Mouse (Mus musculus): Measurements from ENCODE around the gene Tlk1. TPM values are rescaled to one million over a fixed set of nuclear protein-coding genes. Genes with fewer than 3 reads are reported as not detected.
"Not testable (repeated sequence)": the region's sequence is repeated elsewhere in the genome, so short reads cannot be mapped to it uniquely, and the experiment has no call there.

The Tlk1 gene
- total RNA-seq, 2 experiments from 2014 or later: 28.9 to 33.9 TPM

GRCm38 (mm10) chr2:70835641-70836305, 10.2 kb upstream of the Tlk1 start:
- intact Hi-C loops (cut with DNase I): no loop called here
- no peak for DNase-seq

GRCm38 (mm10) chr2:70835209-70835608, 9.7 kb upstream of the Tlk1 start:
- intact Hi-C loops (cut with DNase I): no loop called here
- no peak for DNase-seq

GRCm38 (mm10) chr2:70833261-70833660, 7.7 kb upstream of the Tlk1 start:
- intact Hi-C loops (cut with DNase I): no loop called here

GRCm38 (mm10) chr2:70831709-70832350, 6.3 kb upstream of the Tlk1 start:
- intact Hi-C loops (cut with DNase I): no loop called here
- no peak for DNase-seq

More at GRCm38 (mm10) chr2:70833261-70833660, 7.7 kb upstream of the Tlk1 start:
- DNase-seq: no peak

GRCm38 (mm10) chr2:70830683-70831082, 5.2 kb upstream of the Tlk1 start:
- intact Hi-C loops (cut with DNase I): no loop called here
- DNase-seq: no peak

- intact Hi-C loops (cut with DNase I): loop anchor here (5.0 kb wide), 2 partner anchors 128 to 207 kb away; no protein-coding TSS in a partner anchor
- DNase-seq: no peak
Measured at GRCm38 (mm10) chr2:70829946-70830610, 4.5 kb upstream of the Tlk1 start.

GRCm38 (mm10) chr2:70827780-70828179, 2.3 kb upstream of the Tlk1 start:
- intact Hi-C loops (cut with DNase I): loop anchor here (2.0 to 5.0 kb wide), 3 partner anchors 13 to 210 kb away; no protein-coding TSS in a partner anchor
- DNase-seq: no peak

- intact Hi-C loops (cut with DNase I): loop anchor here (2.0 to 5.0 kb wide), 3 partner anchors 14 to 211 kb away; no protein-coding TSS in a partner anchor
- no peak for DNase-seq
Measured at GRCm38 (mm10) chr2:70826436-70827230, 1.1 kb upstream of the Tlk1 start.

GRCm38 (mm10) chr2:70824838-70825370, 624 bp downstream of the Tlk1 start:
- peak; percentile 58 to 74 for DNase-seq
- intact Hi-C loops (cut with DNase I): loop anchor here (2.0 to 5.0 kb wide), 3 partner anchors 44 to 212 kb away; no protein-coding TSS in a partner anchor

GRCm38 (mm10) chr2:70823926-70824800, 1.4 kb downstream of the Tlk1 start:
- no peak for DNase-seq
- intact Hi-C loops (cut with DNase I): loop anchor here (2.0 kb wide), 1 partner anchor 43 kb away; no protein-coding TSS in a partner anchor

GRCm38 (mm10) chr2:70823434-70823833, 2.1 kb downstream of the Tlk1 start:
- intact Hi-C loops (cut with DNase I): no loop called here
- DNase-seq: no peak

GRCm38 (mm10) chr2:70816939-70817338, 8.6 kb downstream of the Tlk1 start:
- intact Hi-C loops (cut with DNase I): no loop called here
- no peak for DNase-seq

- intact Hi-C loops (cut with DNase I): no loop called here
- DNase-seq: no peak
Measured at GRCm38 (mm10) chr2:70816016-70816415, 9.5 kb downstream of the Tlk1 start.

GRCm38 (mm10) chr2:70813608-70814007, 11.9 kb downstream of the Tlk1 start:
- no peak for DNase-seq
- intact Hi-C loops (cut with DNase I): no loop called here

- no peak for DNase-seq
- intact Hi-C loops (cut with DNase I): no loop called here
Measured at GRCm38 (mm10) chr2:70811476-70811875, 14.1 kb downstream of the Tlk1 start.

- intact Hi-C loops (cut with DNase I): no loop called here
- no peak for DNase-seq
Measured at GRCm38 (mm10) chr2:70809921-70810320, 15.6 kb downstream of the Tlk1 start.

- intact Hi-C loops (cut with DNase I): no loop called here
- DNase-seq: no peak
Measured at GRCm38 (mm10) chr2:70808681-70809080, 16.8 kb downstream of the Tlk1 start.

- DNase-seq; intact Hi-C loops (cut with DNase I): not testable (repeated sequence)
Measured at GRCm38 (mm10) chr2:70807678-70808077, 17.9 kb downstream of the Tlk1 start.

- intact Hi-C loops (cut with DNase I): no loop called here
- no peak for DNase-seq
Measured at GRCm38 (mm10) chr2:70806020-70806419, 19.5 kb downstream of the Tlk1 start.

Measured in gastrocnemius, postnatal 36 days (tissue).